Mouse (Mus musculus) erythroblast, embryonic 14.5 days (primary cell): ENCODE data around the gene Gkn2.

Experiments used
- GATA1 ChIP-seq: IDR thresholded peaks from 2 replicates; pipeline ENCODE4 v1.6.1; 2012; ENCODE audit warnings: low read length, inconsistent platforms, mixed read lengths
- TAL1 ChIP-seq: IDR thresholded peaks from 3 replicates; pipeline ENCODE4 v1.6.1; 2012; ENCODE audit warnings: low read length, inconsistent platforms, mixed read lengths

GRCm38 (mm10) chr6:87328265-87329173 lies 44.6 kb upstream of the Gkn2 start:
- no peak for TF ChIP-seq GATA1
- no peak for TF ChIP-seq TAL1
